Mouse (Mus musculus) heart, postnatal 25 days (tissue): Measurements from ENCODE around the gene Galnt14. TPM values are rescaled to one million over a fixed set of nuclear protein-coding genes. Genes with fewer than 3 reads are reported as not detected.

ENCODE experiments used
- DNase-seq: peaks from one replicate; pipeline ENCODE4 v3.0.0; 2022; ENCODE audit warnings: low spot score
- intact Hi-C: fragments of 180-260 bp; cut with DNase I; formaldehyde crosslinking; loops from one replicate; pipeline ENCODE4 v1.15.1; 2025
- total RNA-seq, 2 experiments: library from RNA; stranded (reverse); gene quantifications; 2 replicates each; pipeline ENCODE4 v1.2.3; 2021

Galnt14 gene
- not detected for total RNA-seq

- DNase-seq = no peak
- intact Hi-C loops = loop anchor here (10.0 kb wide), 1 partner anchor 535 kb away; no protein-coding TSS in a partner anchor
Observed at GRCm38 (mm10) chr17:73710042-73710911, at the start of gene Galnt14. Gene Galnt14 (minus strand): TSS chr17:73710453.

- DNase-seq = peak; percentile 20
- intact Hi-C loops = loop anchor here (1.0 to 10.0 kb wide), 3 partner anchors 139 to 849 kb away; no protein-coding TSS in a partner anchor
Observed at GRCm38 (mm10) chr17:73743681-73744311, 33.5 kb upstream of the Galnt14 start.

- no peak for DNase-seq
- intact Hi-C loops = loop anchor here (1.0 kb wide), 1 partner anchor 158 kb away; no protein-coding TSS in a partner anchor
Observed at GRCm38 (mm10) chr17:73723885-73724682, 13.8 kb upstream of the Galnt14 start.

DNA sequence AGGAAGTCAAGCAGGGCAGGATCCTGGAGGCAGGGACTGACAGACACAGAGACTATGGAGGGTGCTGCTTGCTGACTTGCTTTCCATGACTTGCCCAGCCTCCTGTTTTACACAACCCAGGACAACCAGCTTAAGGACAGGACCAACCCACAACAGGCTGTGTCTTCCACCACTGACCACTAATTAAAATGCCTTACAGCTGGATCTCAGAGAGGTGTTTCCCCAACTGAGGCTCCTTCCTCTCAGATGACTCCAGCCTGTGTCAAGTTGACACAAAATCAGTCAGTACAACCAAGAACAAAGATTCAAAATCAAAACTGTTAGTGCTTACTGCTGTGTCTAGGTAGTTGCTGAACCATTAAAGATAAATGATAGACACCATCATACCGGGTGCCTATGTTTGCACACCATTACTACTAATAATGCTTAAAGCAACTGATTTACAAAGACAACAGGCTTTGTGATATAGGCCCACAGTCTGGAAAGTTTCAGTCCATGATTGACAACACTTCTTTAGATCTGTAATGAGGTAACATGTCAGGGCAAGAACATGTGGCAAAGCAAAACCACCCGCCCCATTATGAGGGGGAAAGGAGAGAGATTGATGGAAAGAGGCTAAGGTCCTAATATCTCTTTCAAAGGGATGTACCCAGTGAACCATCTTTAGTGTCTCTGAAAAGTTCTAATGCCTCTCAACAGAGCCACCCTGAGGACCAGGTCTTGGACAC lies 8.9 kb upstream of the Galnt14 start:
- intact Hi-C loops = loop anchor here (10.0 kb wide), 1 partner anchor 544 kb away; no protein-coding TSS in a partner anchor
- DNase-seq = no peak

DNA sequence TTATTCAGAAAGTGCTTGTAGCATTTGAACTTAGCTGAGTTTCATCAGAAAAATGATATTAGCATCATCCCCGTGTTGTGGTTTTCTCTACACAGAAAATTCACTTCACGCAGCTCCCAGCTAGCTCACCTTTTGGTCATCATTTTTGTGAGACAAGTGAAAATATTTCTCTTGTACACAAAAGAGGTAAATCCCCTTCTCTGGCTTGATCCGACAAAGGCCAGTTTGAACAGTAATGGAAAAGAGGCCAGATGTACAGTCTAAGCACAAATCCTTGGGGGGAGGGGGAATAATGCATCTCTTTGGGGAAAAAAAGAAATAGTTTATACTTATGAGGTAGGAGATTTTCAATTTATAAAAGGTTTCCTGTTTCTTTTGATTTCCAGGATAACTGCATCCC lies 6.4 kb upstream of the Galnt14 start:
- intact Hi-C loops = loop anchor here (10.0 kb wide), 1 partner anchor 542 kb away; no protein-coding TSS in a partner anchor
- DNase-seq = no peak

GRCm38 (mm10) chr17:73714440-73715221 lies 4.4 kb upstream of the Galnt14 start:
- intact Hi-C loops = loop anchor here (10.0 kb wide), 1 partner anchor 540 kb away; no protein-coding TSS in a partner anchor
- no peak for DNase-seq

GRCm38 (mm10) chr17:73713347-73713746 lies 3.1 kb upstream of the Galnt14 start:
- intact Hi-C loops = loop anchor here (10.0 kb wide), 1 partner anchor 539 kb away; no protein-coding TSS in a partner anchor

DNA sequence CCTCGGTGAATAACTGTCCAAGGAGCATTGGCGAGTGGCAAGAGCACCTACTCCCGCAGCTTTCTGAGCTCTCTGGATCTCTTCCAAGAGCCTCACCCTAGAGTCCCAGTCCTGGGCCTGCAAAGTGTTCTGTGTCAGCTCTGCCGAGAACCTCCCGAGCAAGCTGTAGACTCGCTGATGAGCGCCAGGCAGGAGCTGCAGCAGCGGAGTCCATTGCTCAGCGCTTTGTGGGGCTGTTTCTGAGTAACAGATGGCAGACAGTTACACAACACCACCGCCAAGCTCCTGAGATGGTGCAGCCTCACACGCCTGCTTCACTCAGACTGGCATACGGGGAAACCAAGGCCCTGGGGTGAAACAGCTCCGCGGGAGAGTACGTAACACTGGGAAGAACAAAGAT lies 1.7 kb upstream of the Galnt14 start:
- no peak for DNase-seq
- intact Hi-C loops = loop anchor here (10.0 kb wide), 1 partner anchor 537 kb away; no protein-coding TSS in a partner anchor

More at GRCm38 (mm10) chr17:73713347-73713746, 3.1 kb upstream of the Galnt14 start:
- DNase-seq = no peak

DNA sequence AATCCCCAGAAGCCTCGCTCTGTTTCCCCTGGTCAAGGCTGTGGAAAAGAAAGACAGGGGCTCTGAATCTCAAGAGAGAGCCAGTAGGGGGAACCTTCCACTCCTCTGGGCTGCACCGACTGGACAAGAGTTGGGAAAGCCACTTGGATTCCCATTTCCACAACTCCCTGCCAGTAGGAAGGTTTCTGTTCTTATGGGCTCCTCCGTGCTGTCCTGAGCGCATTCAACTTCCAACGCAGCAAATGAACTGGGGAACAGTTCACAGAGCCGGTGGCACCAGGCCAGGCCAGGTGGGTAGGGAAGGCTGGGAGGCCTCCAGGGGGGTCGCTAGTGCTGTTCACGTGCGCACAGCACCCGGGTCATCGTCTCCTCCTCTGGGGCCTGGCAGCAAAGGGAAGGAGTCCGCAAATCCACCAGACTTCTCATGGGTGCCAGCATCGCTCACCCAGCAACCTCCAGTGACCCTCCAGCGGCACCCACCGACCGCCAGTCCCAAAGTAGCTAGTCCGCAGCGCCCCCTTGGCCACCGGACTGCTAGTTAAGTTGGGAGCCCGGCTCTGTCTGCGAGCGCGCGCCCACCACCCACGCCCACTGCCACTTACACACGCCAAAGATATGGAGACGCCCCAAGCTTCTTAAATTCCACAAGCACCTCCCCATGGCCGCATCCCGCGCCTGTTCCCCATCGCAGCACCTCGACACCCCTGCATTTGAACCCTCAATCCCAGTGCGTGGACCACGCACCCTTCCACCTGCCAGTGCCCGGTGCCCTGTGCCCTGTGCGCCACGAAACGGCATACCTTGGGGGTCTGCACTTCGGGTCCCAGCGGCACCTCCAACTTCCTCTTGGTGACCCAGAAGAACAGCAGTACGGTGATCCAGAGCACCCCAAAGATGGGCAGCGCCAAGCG lies 867 bp downstream of the Galnt14 start:
- no peak for DNase-seq
- intact Hi-C loops = loop anchor here (10.0 kb wide), 1 partner anchor 535 kb away; no protein-coding TSS in a partner anchor

DNA sequence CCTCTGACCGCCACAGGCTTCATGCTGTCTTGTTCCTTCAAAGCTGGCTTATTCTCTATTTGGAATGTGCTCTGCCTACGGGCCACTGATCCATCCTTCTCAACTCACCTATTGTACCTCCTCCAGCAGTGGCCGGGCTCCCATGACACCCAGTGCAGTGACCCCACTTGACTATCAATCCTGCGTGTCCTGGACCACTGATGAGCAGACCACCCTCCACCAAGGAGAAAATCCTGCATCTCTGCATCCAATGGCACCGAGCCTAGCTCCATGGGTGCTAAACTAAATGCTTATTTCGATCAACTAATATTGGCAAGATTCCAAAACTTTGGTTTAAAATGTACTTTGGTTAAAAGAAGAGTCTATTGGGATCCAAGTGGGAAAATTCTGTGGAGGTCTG lies 1.8 kb downstream of the Galnt14 start:
- intact Hi-C loops = no loop called here
- no peak for DNase-seq

DNA sequence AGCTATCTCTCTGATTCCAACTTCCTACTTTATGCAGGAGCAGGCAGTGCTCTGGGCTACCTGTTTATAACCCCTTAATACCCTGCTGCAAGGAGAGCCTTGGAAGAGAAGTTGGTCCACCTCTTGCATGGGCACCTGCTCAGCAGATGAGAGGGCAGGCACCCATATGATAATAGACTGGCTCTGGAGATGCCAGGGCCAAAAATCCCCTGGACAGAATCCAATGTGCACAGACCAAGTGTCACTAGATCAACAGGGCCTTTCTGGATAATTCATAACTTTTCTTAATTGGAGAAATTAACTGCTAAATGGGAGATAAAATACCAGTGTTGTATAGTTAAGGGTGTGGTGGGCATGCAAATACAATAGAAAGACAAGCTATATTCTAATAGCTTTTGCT lies 6.7 kb downstream of the Galnt14 start:
- no peak for DNase-seq
- intact Hi-C loops = no loop called here

DNA sequence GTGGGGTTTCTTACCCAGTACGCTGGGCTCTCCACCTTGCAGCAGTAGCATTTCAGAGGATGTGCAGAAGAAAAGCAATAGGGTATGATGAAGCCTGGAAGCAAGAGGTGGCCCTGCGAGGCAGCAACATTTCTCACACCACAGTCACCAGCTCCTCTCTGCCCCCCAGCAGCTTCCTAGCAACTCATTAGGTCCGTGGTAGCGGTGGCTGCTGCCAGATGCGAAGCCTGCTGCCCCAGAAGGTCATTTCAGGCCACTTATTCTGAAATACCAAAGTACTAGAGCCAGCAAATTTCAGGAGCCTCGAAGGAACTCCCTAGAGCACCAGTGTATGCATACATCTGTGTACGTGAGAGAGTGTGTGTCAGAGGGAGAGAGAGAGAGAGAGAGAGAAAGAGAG lies 9.2 kb downstream of the Galnt14 start:
- DNase-seq = no peak
- intact Hi-C loops = no loop called here

DNA sequence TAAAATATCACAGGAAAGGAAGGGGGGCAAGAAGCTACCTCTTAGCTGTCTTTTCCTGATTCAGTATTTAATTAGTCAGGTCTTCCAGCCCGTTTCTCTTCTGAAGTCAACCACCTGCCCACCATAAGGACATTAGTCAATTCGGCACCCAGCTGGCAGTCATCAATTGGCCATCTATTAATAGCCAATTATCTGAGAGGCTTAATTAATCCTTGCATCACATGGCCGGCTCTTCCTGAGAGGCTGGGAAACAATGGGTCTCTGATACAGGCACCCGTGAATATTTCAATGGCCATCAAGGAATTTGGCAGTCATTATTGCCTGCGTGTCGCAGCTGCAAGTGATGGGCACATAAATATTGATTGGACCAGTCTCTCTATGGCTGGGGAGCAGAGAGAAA lies 10.4 kb downstream of the Galnt14 start:
- DNase-seq = no peak
- intact Hi-C loops = no loop called here

DNA sequence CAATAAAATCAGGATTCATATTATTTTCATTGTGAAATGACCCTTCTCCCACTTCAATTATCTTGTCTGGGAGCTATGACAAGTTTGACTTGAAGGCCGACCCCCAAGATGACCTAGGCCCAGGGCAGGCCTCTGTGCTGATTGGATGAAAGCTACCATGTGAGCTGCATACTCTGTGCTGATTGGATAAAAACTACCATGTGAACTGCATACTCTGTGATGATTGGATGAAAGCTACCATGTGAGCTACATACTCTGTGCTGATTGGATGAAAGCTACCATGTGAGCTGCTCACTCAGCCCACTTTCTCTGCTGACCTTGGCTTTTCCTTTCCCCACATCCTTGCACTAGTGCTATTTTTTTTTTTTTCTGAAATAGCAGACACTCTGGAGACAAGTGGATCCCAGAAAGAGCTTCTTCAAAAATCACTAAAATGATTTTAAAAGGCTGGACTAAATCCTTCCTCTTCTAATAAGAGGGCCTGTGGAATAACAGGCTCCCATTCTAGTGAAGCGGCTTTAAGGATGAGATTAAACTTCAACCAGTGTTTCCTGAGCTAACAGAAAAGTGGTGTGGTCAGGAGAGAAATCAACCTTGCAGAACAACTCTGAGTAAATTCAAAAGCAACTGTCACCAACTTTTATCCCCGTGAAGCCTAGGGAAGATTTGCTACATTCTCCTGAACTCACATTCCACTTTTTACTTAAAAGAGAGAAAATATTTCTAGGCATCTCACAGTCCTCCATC lies 15.9 kb downstream of the Galnt14 start:
- DNase-seq = no peak
- intact Hi-C loops = no loop called here

GRCm38 (mm10) chr17:73688261-73688660 lies 22.0 kb downstream of the Galnt14 start:
- intact Hi-C loops = no loop called here
- no peak for DNase-seq

GRCm38 (mm10) chr17:73686292-73686691 lies 24.0 kb downstream of the Galnt14 start:
- no peak for DNase-seq
- intact Hi-C loops = no loop called here

GRCm38 (mm10) chr17:73684746-73685145 lies 25.5 kb downstream of the Galnt14 start:
- intact Hi-C loops = no loop called here
- DNase-seq = no peak
